Mouse (Mus musculus) bone marrow, adult 2 months (tissue): ENCODE measurements around the gene Unc5c.

Source experiments
- CTCF ChIP-seq: fragments of 200-500 bp; IDR thresholded peaks from 2 replicates; pipeline ENCODE4 v1.5.1; 2011; ENCODE audit warnings: low read length, control low read depth; ENCODE audit not compliant: control insufficient read depth, insufficient read depth
- POLR2A ChIP-seq: fragments of 200-500 bp; IDR thresholded peaks from 2 replicates; pipeline ENCODE4 v1.6.1; 2011; ENCODE audit warnings: low read depth, mild to moderate bottlenecking, control low read depth, low read length, borderline replicate concordance; ENCODE audit not compliant: control insufficient read depth

DNA sequence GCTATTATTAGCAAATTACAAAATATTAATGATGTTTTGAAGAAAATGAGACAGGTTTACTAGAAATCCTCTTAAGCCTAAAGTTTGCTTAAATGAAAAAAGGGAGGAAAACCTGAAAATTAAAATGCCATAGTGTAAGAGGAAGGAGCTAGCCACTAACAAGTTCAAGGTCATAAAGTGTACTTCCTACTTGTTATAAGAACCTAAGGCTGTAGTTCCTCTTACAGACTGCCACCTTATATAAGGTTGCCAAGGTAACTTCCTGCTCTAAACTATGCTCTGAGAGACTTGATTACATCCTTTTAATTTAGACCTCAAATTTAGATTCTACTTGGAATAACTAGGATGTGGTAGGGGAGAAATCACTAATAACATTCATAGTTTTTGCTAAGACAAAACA, 64.6 kb downstream of the Unc5c start:
- TF ChIP-seq CTCF (no peak), POLR2A (no peak)
